Mouse (Mus musculus) adrenal gland, adult 8-10 months (tissue): ENCODE results near the gene Vil1. TPM values are rescaled to one million over a fixed set of nuclear protein-coding genes. Genes with fewer than 3 reads are reported as not detected.

Experiments used
- DNase-seq: peaks from one replicate; pipeline ENCODE4 v3.0.0; 2022
- total RNA-seq, 4 experiments: library from RNA; stranded (reverse); gene quantifications; 2 replicates each; pipeline ENCODE4 v1.2.4; 2022

The Vil1 gene
- total RNA-seq: 1 to 10 TPM in 3 of 4 experiments, under 1 TPM in 1; 0.96 to 4.1 (median 2.6) TPM

DNA sequence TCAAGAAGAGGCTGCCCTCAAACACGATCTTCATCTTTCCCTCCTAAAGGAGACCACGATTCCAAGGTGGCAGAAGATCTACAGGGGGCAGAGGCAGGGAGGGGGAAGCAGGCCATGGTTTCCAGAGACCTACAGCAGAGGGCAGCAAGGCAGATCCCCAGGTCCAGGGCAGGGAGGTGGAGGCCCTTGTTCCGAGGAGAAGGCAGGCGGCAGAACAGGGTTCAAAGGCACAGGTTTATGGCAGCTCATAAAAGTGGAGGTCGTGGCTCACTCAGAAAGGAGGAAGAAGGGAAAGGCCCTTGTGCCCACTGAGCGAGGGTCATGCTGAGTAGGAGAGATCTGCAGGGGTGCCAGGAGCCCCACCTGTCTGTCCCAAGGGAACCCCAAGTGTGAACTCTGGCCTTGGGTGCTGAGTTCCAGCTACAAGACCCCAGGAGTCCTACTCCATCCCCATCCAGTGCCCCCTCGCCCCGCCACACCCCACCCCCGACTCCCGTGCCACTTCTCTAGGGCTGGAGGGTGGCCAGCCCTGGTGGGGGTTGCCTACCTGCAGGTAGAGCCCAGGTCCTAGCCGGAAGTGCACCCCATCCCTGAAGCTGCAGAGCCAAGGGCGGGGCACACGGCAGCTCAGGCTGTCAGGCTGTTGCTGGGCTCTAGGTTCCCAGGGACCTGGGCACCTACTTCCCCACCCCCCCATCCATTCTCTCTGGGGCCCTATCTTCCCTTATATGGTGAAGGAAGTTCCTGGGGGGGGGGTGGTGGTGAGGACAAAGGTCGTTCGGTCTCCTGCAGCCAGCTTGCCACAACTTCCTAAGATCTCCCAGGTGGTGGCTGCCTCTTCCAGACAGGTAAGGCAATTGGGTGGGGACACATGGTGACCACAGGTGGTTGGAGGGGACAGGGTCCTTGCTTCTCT, at the start of gene Vil1:
Vil1 (plus strand) TSS at position 788 of the 916 bp plus-strand sequence.
- DNase-seq: no peak

DNA sequence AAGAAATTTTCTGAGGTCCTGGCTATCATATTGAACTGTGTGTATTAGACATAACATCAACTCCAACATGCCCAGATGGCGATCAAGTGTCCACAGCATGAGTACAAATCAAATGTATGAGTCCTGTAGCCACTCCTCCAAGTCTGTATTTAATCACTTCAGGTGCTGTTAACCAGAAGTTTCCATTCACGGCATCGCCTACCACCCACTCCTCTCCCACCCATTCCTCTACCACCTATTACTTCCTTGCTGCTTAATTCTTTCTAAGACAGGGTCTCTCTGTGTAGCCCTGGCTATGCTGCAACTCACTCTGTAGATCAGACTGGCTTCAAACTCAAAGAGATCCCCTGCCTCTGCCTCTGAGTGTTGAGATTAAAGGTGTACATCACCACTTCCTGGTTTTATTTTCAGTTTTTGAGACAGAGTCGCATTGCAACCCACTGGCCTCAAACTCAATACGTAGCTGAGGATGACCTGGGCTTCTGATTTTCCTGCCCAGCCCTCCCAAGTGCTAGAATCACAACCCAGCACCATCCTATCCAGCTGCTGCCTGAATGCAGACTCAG, 49.1 kb upstream of the Vil1 start:
- DNase-seq: no peak

DNA sequence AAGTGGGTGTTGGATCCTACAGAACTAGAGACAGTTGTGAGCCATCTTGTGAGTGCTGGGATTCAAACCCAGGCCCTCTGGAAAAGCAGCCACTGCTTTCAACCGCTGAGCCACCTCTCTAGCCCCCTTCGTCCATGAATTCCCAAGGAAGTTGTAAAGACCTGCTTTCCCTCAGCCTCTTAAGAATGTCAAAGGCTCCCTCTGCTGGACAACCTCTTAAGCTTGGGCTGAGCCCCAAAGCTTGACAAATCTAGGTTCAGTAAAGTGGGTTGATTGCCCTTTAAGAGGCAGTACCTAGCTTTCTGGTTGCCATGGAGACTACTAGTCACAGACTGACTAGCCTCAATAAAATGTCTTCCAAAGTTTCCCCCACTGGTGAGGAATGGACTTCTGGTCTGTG, 47.4 kb upstream of the Vil1 start, which contains the start of gene Catip:
Catip (plus strand) TSS at position 297 of the 400 bp plus-strand sequence.
- peak; percentile 68 for DNase-seq

DNA sequence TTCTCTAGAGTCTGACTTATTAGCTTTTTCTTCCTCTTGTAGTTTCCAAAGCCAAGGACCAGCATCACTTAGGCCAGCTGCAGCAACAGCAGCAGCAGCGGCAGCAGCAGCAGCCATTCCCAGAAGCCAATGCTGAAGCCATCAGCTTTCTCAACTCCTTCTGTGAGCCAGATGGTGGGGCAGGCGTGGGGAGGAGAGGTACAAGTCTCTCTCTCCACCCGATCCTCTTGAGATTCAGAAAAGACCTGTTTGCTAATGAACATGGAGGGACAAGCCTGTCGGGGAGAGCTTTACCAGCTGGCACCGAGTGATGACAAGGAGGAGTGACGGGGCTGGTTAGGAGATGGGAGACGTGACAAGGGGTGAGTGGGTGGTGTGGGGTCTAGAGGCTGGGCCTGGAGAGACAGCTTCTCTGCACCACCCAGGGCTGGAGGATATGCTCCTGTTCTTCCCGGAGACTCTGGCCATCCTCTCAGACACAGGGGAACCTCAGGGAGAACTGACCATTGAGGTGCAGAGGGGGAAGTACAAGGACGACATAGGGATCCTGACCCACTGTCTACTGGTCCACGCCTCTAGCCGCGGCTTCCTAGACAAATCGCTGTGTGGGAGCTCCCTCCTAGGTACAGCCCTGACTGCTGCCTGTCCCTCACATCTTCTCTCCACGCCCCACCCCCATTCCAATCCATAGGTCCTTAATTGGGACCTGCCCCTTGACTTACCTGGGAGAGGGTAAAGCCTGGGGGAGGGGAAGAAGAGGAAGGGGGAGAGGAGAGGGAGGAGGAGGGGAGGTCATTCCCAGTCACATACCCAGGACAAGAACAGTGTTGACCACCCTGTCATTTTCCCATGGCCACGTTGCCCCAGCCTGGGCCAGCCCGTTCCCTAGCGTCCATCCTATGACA, 46.6 kb upstream of the Vil1 start:
- no peak for DNase-seq

DNA sequence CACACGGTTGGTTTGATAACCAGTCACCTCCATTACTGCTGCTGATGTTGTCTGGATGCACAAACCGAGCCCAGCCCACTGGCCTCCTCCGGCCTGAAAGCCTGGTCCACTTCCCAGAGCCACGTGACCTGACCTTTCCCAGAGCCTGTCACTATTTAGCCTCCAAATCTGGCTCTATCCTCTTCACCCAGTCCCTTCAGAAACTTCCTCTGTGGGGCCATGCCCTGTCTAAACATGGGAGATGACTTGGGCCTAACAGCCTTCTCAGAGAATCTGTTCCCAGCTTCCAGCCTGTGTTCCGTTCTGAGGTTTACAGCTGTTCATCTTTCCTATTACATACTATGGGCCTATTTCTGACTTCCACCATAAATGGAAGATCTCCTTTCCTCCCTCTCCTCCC, 45.7 kb upstream of the Vil1 start:
- DNase-seq: no peak

DNA sequence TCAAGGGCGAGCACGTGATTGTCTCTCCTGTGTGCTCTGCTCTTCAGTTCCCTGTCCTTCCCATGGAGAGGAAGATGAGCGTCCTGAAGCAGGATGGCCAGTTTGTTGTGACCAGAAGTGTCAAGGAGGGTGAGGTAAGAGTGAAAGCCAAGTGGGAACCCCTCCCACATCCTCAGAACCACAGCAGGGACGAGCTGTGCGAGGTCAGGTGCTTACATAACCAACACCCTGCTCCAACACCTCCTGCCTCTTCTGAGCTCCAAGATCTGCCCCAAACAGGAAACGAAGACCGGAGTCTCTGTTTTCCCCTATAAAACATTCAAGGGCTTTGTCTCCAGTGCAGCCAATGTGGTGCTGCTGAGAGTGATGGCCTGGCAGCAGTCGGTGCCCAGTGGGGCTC, 44.9 kb upstream of the Vil1 start:
- DNase-seq: no peak

DNA sequence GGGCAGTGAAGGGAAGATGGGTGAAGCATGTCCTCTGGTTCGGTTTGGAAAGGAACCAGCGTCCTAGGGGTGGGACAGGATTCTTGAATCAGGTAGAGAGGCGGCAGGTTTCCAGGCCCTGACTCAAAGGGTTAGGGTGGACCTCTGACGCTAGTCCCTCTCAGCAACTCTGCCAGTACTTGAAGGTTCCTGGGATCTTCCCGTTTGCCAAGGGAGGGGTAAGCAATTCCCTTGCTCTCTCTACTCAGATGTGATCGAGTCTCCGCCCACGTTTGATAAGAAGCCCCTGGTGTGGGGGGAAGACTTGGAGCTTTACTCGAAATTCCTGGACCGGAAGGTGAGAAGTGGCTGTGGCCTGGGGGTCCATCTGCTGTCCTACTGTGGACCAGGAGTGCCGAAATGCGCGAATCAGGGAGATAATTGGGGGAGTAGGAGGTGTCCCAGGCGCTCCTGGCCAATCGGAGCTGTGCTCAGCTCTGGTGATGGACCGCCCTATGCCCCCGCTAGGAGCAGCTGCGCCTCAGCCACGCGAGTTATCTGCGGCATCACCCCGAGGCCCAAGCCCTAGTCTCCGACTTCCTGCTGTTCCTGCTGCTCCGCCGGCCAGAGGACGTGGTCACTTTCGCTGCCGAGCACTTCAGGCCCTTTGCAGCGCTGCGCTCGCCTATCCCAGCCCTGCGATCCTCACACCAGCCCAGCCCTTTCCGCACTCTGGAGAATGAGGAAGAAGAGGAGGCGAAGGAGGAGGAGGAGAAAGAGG, 41.1 kb upstream of the Vil1 start:
- DNase-seq: no peak

GRCm38 (mm10) chr1:74370040-74370439, 39.1 kb upstream of the Vil1 start:
- no peak for DNase-seq

DNA sequence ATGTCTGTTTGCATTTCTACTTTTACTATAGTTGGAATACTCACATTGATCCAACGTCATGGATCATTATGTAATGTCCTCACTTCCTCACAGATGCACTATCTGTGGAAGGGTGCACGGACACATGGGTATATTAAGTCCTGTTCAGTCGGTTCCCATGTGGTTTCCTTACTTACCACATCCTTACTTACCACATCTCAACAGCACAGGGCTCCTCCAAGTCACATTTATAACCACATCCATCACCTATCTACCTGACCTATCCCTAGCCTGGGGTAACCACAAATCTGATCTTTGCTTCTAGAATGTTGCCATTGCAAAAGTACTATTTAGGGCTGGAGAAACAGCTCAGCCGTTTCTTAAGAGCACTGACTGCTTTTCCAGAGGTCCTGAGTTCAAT, 35.8 kb upstream of the Vil1 start:
- no peak for DNase-seq

DNA sequence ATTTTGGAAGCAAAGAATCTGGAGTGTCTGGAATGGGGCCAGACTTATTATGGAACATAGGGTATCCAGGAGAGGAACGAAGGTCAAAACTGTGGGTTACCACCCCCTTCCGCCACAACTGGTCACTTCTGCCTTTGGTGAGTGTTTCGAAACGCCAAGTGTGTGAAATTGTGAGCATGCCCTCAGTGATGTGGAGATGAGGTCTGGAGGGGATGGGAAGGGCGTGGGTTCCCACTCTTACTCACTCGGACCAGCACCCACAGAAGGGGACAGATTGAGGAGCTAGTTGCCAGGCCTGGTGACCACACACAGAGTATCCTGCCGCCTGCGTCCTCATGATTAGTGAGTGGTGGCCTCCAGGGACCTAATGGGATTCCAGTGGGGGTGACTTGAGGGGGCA, 34.2 kb upstream of the Vil1 start, which contains the start of gene Slc11a1:
Slc11a1 (plus strand) TSS at position 216 of the 400 bp plus-strand sequence.
- no peak for DNase-seq

DNA sequence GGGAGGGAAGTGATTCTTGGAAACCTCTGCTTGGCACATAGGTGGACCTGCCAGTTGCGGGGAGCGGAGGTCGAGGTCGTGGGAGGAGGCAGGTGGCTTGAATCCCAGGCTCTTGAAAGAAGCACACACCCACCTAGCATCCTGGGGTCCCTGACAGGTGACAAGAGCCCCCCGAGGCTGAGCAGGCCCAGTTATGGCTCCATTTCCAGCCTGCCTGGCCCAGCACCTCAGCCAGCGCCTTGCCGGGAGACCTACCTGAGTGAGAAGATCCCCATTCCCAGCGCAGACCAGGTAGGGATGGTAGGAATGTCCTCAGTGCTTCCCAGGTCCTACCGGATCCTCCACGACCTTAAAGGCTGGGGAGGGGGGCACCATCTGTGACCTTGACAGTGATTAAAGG, 33.6 kb upstream of the Vil1 start:
- DNase-seq: no peak

- peak; percentile 76 for DNase-seq
Observed at GRCm38 (mm10) chr1:74376396-74376795, 32.8 kb upstream of the Vil1 start.

DNA sequence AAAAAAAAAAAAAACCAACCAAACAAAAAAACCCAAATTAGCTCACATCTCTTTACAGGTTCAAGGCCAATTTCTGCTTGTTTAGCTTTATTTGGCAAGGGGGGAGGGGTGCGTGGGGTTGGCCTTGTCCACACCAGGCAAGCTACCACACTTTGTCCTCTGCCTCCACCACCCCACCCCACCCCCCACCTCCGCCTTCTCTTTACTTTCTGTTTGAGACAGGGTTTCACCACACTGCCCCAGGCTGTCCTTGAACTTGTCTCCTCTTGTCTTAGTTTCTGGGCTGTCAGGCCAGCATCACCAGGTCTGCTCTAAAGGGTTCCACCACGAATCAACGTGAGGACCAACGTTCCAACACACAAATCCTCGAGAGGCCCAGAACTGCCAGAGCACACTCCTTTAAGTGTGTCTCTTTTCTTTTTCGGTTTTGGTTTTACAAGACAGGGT, 30.1 kb upstream of the Vil1 start:
- DNase-seq: peak; percentile 8

DNA sequence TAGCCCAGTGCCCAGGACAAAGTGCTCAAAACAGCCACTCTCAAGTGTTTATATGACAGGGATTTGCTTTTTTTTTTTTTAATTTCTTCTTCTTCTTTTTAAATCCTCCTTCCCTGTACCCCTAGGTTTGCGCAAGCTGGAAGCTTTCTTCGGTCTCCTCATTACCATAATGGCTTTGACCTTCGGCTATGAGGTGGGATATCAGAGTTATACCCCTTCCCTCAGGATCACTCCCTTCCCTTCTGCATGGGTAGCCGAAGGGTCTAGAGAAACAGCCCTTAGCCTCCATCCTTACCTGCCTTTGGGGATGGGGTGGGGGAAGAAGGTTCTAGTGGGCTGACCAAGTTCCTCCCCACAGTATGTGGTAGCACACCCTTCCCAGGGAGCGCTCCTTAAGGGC, 28.7 kb upstream of the Vil1 start:
- DNase-seq: no peak

- DNase-seq: no peak
Observed at GRCm38 (mm10) chr1:74381588-74382021, 27.6 kb upstream of the Vil1 start.

DNA sequence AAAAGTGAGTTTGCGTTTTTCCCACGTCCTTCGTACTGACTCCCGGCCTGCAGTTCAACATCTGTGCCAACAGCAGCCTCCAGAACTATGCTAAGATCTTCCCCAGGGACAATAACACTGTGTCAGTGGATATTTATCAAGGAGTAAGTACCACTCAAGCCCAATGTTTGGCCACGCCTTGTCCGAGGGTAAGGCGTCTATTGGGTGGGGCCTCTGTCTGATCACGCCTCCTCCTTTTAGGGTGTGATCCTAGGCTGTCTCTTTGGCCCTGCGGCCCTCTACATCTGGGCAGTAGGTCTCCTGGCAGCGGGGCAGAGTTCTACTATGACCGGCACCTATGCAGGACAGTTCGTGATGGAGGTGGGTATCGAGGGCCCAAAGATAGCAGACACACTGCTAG, 25.8 kb upstream of the Vil1 start:
- no peak for DNase-seq

- DNase-seq: no peak
Observed at GRCm38 (mm10) chr1:74384525-74384924, 24.7 kb upstream of the Vil1 start.

DNA sequence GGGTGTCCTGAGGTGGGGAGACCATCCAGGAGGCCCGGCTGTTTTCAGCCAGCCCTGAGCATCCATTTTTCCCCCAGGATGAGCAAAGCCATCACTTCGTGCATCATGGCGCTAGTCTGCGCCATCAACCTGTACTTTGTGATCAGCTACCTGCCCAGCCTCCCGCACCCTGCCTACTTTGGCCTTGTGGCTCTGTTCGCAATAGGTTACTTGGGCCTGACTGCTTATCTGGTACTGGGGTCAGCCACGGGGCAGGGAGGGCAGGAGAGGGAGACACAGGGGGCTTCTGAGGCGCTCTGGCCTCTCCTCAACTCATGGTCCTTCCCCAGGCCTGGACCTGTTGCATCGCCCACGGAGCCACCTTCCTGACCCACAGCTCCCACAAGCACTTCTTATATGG, 24.1 kb upstream of the Vil1 start:
- DNase-seq: no peak

DNA sequence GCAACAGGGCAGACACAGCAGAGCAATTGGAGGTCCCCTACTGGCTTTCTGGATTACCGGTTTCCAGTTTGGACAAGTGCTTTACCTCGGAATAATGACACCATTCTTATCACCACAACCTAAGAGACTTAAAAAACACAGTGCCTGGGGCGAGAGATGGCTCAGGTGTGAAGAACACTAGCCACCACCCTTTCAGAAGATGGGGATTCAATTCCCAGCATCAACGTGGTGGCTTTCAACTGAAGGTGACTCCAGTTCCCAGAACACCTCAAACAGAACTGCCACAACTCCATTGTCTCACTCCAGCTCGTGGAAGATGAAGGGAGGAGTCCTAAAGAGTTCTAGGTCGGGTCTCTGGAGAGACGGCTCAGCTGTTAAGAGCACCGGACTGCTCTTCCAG, 23.6 kb upstream of the Vil1 start:
- no peak for DNase-seq

DNA sequence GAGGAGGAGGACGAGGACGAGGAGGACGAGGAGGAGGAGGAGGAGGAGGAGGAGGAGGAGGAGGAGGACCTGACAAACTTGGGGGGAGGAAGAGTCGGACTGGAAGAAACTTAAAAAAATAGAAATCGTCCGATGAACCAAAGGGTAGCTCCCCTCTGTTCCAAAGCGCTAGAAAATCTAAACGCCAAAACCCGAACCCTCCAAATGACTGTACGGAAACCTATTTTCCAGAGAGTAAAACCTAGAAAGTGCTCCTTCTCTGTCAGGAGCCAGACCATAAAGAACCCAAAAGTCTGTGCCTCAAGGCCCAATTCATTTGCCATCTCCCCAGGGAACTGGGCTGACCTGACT, 22.8 kb upstream of the Vil1 start:
- no peak for DNase-seq

DNA sequence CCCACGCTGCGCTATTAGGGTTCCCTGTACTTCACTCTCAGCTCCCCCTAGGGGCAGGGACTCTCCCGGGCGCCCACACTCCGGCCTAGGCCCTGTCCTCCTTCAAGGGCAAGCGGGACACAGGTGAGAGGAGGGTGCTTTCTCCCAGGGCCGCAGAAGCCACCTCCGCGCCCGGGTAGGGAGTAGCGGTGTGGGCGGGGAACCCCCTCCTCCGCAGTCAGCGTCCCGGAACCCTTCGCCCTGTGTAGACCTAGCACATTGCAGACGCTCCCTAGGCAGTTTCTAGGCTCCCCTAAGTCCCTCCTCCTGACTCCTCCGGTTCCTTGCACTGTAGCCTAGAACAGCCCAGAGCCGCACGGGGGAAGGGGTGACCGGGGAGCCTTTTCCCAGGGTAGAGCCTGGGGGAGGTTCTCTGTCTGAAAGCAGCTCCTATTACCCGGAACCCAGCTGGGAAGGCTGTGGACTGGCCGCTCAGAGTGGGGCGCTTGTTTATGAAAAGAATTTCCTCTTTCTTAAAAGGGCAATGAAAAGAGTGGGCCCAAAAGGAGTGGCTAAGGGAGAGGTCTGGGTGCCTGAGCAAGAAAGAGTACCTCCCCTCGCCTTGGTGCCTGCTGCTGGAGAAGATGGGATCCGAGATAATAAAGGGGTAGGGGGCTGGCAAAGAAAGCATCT, 22.3 kb upstream of the Vil1 start:
- DNase-seq: peak; percentile 91
